In genomic region chr4:132356170-132356569, GRCm38 (mm10) we compare ENCODE assay signal across 9 mouse cellular contexts. TPM values are rescaled to one million over a fixed set of nuclear protein-coding genes. Genes with fewer than 3 reads are reported as not detected.
DNase-seq lines count a peak whose midpoint lies in the region; ATAC-seq and TF ChIP-seq lines count a peak whose summit lies in the region.
"Had no signal": no experiment of that assay in that cellular context is flagged by ENCODE, and none has a peak within 500 bp of the region (broad histone marks: within the 10 kb centered on the region; RNA-seq: fewer than 3 reads in every experiment).

No protein-coding gene starts in this region.

- peak overlapping the region; percentile 40 for H3K4me3 ChIP-seq in layer of hippocampus, adult 2 months
- no peak overlapping the region for H3K4me3 ChIP-seq in forebrain, postnatal 0 days (ENCODE audit: low read depth, low read length)
- H3K4me3 ChIP-seq: embryonic facial prominence, embryonic 12.5 days had no signal

- no peak for TF ChIP-seq CTCF in layer of hippocampus, adult 2 months (conservative IDR thresholded peaks at IDR 0.05)
- TF ChIP-seq CTCF in forebrain, postnatal 0 days (IDR thresholded peaks at IDR 0.05; ENCODE audit: low read depth) = no peak

- H3K36me3 ChIP-seq in forebrain, postnatal 0 days (ENCODE audit: insufficient read depth) = peaks cover 14% of the 10 kb centered on the region

- no peak overlapping the region for H3K9ac ChIP-seq in forebrain, postnatal 0 days
- H3K9ac ChIP-seq: embryonic facial prominence, embryonic 12.5 days had no signal

- DNase-seq in layer of hippocampus, adult 2 months (ENCODE audit: low spot score in 2 of 2) = peak in 1 of 2 experiments; percentile 48
- no peak for DNase-seq in layer of hippocampus, postnatal 14 days (ENCODE audit: low spot score in 2 of 2)
- DNase-seq in NIH3T3 (ENCODE audit: low read depth) (peak; percentile 30), MN1 (ENCODE audit: low spot score) (no peak)
- peak; percentile 40 for DNase-seq in embryo, embryonic 9.5 days (ENCODE audit: extremely low spot score)
- peak; percentile 59 to 78 for DNase-seq in kidney, postnatal 36 days
- peak; percentile 60 to 62 for DNase-seq in spleen, postnatal 14 days (ENCODE audit: low spot score in 2 of 2)
- DNase-seq in forebrain, postnatal 0 days = no peak

- H3K27me3 ChIP-seq in forebrain, postnatal 0 days (ENCODE audit: insufficient read depth, low read length) = no peaks in the 10 kb centered on the region
- H3K27me3 ChIP-seq: embryonic facial prominence, embryonic 12.5 days had no signal

- no peaks in the 10 kb centered on the region for H3K9me3 ChIP-seq in forebrain, postnatal 0 days (ENCODE audit: low read length)
- H3K9me3 ChIP-seq: embryonic facial prominence, embryonic 12.5 days had no signal

- H3K4me2 ChIP-seq in forebrain, postnatal 0 days (ENCODE audit: low read depth) = no peak overlapping the region
- H3K4me2 ChIP-seq: embryonic facial prominence, embryonic 12.5 days had no signal

- 38% methylated on average over 12 of the region's 12 CpGs for WGBS in forebrain, postnatal 0 days

- no peak for ATAC-seq in forebrain, postnatal 0 days

- 0 out of 2 replicates have a peak, but pooled peaks cover 11% of the 10 kb centered on the region for H3K4me1 ChIP-seq in forebrain, postnatal 0 days (ENCODE audit: insufficient read depth)

- H3K27ac ChIP-seq in layer of hippocampus, adult 2 months = peak overlapping the region; percentile 32; the same call in 1 of the 2 replicates
- H3K27ac ChIP-seq in forebrain, postnatal 0 days (ENCODE audit: low read depth, low read length) = no peak overlapping the region
- H3K27ac ChIP-seq: embryonic facial prominence, embryonic 12.5 days had no signal

RNA-seq across cellular contexts. Expression of gene Rcc1, which starts 2.8 kb away (rescaled TPM):
- total RNA-seq in layer of hippocampus, adult 2 months (2021) = 10 to 100 TPM; 12.8 to 13.6 TPM
- total RNA-seq in layer of hippocampus, postnatal 14 days (2021) = 10 to 100 TPM; 12.5 to 13.0 TPM
- total RNA-seq in forebrain, postnatal 0 days (2014; rRNA removed) = 19.1 and 22.4 TPM in 2 replicates
- 23.3 and 24.9 TPM in 2 replicates for polyA plus RNA-seq in forebrain, postnatal 0 days (2015; fragmentation: Nextera tagmentation; extraction: Ambion mirVana)

RNA-seq across cellular contexts. Expression of gene Trnau1ap, which starts 26.8 kb away (rescaled TPM):
- total RNA-seq in layer of hippocampus, adult 2 months (2021) = 10 to 100 TPM; 20.7 to 26.0 TPM
- total RNA-seq in layer of hippocampus, postnatal 14 days (2021) = 10 to 100 TPM; 19.3 to 22.3 TPM
- total RNA-seq in forebrain, postnatal 0 days (2014; rRNA removed) = 57.2 and 62.1 TPM in 2 replicates
- polyA plus RNA-seq in forebrain, postnatal 0 days (2015; fragmentation: Nextera tagmentation; extraction: Ambion mirVana) = 62.1 and 75.6 TPM in 2 replicates

RNA-seq across cellular contexts. Expression of gene Rab42, which starts 53.0 kb away (rescaled TPM):
- total RNA-seq in layer of hippocampus, adult 2 months (2021) = 1 to 10 TPM; 1.2 to 2.1 TPM
- 1 to 10 TPM in 1 of 2 experiments, under 1 TPM in 1; 0.72 to 1.5 TPM for total RNA-seq in layer of hippocampus, postnatal 14 days (2021)
- total RNA-seq in forebrain, postnatal 0 days (2014; rRNA removed) = 0.71 and 1.8 TPM in 2 replicates
- polyA plus RNA-seq in forebrain, postnatal 0 days (2015; fragmentation: Nextera tagmentation; extraction: Ambion mirVana) = 2.3 and 2.5 TPM in 2 replicates

Comparison
In these comparisons a context has a peak if more than half of its experiments do, and no peak if none do; other contexts are left out.
1. DNase-seq: peak in NIH3T3 (single experiment), embryo, embryonic 9.5 days (single experiment), kidney, postnatal 36 days (2 of 2) and spleen, postnatal 14 days (2 of 2); none in layer of hippocampus, postnatal 14 days (0 of 2), MN1 (single experiment) and forebrain, postnatal 0 days (single experiment).